Mouse (Mus musculus): Measurements from ENCODE around the gene Eid3. TPM values are rescaled to one million over a fixed set of nuclear protein-coding genes. Genes with fewer than 3 reads are reported as not detected.

Eid3 gene
- polyA plus RNA-seq, 1 experiment from 2014 or later: 0.56 TPM

DNA sequence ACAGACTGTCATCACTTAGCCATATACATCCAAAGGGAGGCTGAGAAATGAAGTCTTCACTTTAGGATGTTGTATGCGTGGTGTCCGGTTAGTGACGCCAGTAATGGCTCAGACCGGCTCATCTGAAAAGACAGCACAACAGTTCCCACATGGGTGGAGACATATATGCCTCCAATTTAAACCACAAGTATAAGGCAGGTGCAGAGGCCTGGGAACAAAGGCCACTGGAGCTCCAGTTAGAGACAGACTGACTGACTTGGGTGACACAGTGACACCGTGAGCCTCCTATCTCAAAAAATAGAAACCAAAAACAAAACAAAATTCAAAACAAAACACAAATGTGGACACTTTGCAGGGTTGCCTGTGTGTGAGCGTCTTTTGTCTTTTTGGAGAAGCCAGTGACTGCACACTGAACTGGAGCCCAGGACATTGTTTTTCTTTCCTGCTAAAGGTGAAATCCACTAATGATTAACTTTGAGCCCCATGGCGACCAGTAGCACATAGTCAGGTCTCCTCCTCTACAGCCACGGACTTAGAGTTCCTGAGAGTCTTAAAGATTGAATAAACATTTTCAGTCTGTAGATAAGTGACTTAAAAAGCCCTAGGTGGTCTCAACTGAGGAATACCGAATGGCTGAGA lies 18.5 kb upstream of the Eid3 start:
- H3K9ac ChIP-seq: no peak overlapping the region
- H3K4me3 ChIP-seq: no peak overlapping the region
- peak overlapping the region; percentile 62 for H3K27ac ChIP-seq
- H3K9me3 ChIP-seq: no peaks in the 10 kb centered on the region
- H3K4me1 ChIP-seq: no peaks in the 10 kb centered on the region
- WGBS: 59% methylated on average over 9 of the region's 9 CpGs
- H3K27me3 ChIP-seq: no peaks in the 10 kb centered on the region
- H3K36me3 ChIP-seq: no peaks in the 10 kb centered on the region
- no peak for ATAC-seq (ENCODE audit: borderline replicate concordance, extremely low read depth, low FRiP score, low TSS enrichment)
- no peak overlapping the region for H3K4me2 ChIP-seq

DNA sequence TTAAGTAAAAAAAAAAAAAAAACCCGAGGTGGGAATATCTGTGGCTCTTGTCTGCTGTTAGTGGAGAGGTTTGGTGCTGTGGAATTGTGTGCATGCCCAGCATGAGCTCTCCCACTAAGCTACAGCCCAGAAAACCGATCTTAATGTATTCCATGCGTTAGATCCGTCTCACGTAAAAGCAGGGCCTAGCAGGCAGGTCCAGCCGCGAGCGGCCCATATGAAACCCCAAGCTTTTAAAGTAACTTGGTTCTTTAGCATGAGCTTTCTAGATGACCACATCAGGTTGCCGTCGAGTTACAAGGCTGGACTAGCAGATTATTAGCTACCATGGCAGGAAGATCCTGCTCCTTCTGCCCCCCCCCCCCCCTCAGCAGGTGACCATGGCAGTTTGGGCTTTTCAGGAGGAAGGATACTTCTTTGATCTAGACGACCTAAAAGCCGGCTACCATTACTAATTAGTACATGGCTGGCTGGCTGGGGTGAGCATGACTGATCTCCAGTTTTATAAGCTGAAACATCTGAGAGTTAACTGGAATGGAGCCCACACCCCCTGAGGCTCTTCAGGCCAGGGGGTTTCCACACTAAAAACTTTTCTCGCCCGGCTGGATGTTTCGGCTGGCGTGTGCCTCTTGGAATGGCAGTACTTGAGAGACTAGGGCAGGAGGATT lies 16.6 kb upstream of the Eid3 start:
- Histone ChIP-seq H3K9me3 (no peaks in the 10 kb centered on the region), H3K36me3 (no peaks in the 10 kb centered on the region), H3K4me2 (no peak overlapping the region), H3K4me1 (no peaks in the 10 kb centered on the region), H3K4me3 (no peak overlapping the region), H3K27me3 (no peaks in the 10 kb centered on the region), H3K27ac (peak overlapping the region; percentile 29; the same call in 1 of the 2 replicates), H3K9ac (no peak overlapping the region)
- 61% methylated on average over 16 of the region's 16 CpGs for WGBS
- ATAC-seq (ENCODE audit: borderline replicate concordance, extremely low read depth, low FRiP score, low TSS enrichment): no peak

DNA sequence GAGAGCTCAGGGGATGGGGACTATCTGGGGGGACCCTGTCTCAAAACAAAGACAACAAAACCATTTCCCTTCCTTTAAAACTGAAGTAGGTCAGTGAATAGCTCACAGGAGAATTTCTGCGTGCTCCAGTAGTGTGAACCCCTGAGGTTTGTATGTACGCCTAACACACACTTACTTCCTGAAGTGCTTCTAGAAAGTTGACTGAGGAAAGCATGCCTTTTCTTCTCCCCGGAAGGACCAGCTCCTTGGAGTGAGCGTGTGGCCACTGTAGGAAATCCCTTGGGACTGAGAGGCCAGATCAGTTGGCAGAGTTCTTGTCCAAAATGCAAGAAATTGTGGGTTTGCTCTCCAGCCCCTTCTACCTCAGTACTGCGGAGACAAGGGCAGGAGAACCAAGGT lies 16.1 kb upstream of the Eid3 start:
- no peak overlapping the region for H3K4me2 ChIP-seq

DNA sequence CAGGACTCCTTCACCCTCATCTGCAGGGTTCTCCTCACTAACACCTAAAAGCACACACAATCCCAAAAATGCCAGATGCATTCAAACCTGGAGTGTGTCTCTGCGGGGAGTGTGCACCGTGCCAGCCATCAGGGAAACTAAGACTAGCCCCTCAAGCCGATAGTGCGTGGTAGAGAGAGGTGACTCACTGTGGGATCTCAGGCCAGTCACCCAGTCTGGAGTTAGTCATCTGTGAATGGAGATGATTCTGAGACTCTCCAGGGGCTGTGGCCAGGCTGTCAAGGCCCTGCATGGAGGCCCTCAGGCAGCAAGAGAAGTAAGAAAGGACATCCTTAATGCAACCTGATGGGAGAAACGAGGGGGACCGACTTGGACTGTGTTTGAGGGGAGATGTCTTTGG lies 14.7 kb upstream of the Eid3 start:
- H3K4me1 ChIP-seq: no peaks in the 10 kb centered on the region
- H3K4me3 ChIP-seq: no peak overlapping the region
- no peaks in the 10 kb centered on the region for H3K27me3 ChIP-seq
- H3K9ac ChIP-seq: no peak overlapping the region
- 84% methylated on average over 6 of the region's 6 CpGs for WGBS
- no peaks in the 10 kb centered on the region for H3K9me3 ChIP-seq
- ATAC-seq (ENCODE audit: borderline replicate concordance, extremely low read depth, low FRiP score, low TSS enrichment): no peak
- H3K36me3 ChIP-seq: no peaks in the 10 kb centered on the region
- H3K4me2 ChIP-seq: no peak overlapping the region
- no peak overlapping the region for H3K27ac ChIP-seq

More for the DNA sequence above, 16.1 kb upstream of the Eid3 start:
- Histone ChIP-seq H3K27ac (peak overlapping the region; percentile 29; the same call in 1 of the 2 replicates), H3K4me3 (no peak overlapping the region), H3K4me1 (no peaks in the 10 kb centered on the region), H3K9me3 (no peaks in the 10 kb centered on the region), H3K36me3 (no peaks in the 10 kb centered on the region), H3K9ac (no peak overlapping the region), H3K27me3 (no peaks in the 10 kb centered on the region)
- ATAC-seq (ENCODE audit: borderline replicate concordance, extremely low read depth, low FRiP score, low TSS enrichment): no peak
- 60% methylated on average over 5 of the region's 5 CpGs for WGBS

DNA sequence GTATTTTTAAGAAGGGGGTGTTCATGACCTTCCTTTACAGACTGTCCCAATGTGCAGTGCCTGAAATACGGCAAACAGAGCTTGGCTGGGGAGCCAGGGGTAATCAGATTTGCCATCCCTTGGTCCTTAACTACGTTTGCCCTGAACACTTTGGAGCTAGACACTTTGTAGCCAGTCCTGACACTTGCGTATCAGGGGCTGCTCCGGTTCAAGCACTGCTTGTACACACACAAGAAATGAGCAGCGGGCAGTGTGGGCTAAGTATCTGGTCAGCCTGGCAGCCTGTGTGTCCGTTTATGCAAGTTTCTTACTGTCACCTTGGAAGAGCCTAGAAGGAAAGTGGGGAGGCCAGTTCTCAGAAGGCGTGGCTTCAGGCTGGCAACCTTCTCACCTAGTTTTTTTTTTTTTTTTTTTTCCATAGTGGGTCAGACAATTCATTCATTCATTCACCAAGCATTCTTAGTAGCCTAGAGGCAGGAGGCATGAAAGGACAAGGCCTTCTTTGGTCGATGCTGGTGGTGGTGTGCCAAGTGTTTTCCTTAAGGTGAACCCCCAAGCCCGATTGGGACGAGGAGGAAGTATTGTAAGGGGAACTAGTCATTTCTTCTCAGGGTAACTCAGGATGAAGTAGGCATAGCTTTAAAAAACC lies 8.3 kb upstream of the Eid3 start:
- Histone ChIP-seq H3K9ac (peak overlapping the region; percentile 70; the same call in 1 of the 2 replicates), H3K9me3 (no peaks in the 10 kb centered on the region), H3K36me3 (no peaks in the 10 kb centered on the region), H3K4me1 (peaks cover 33% of the 10 kb centered on the region), H3K27ac (peak overlapping the region; percentile 95), H3K4me2 (peak overlapping the region; percentile 64), H3K27me3 (no peaks in the 10 kb centered on the region), H3K4me3 (peak overlapping the region; percentile 81)
- WGBS: 40% methylated on average over 10 of the region's 10 CpGs
- ATAC-seq (ENCODE audit: borderline replicate concordance, extremely low read depth, low FRiP score, low TSS enrichment): no peak

DNA sequence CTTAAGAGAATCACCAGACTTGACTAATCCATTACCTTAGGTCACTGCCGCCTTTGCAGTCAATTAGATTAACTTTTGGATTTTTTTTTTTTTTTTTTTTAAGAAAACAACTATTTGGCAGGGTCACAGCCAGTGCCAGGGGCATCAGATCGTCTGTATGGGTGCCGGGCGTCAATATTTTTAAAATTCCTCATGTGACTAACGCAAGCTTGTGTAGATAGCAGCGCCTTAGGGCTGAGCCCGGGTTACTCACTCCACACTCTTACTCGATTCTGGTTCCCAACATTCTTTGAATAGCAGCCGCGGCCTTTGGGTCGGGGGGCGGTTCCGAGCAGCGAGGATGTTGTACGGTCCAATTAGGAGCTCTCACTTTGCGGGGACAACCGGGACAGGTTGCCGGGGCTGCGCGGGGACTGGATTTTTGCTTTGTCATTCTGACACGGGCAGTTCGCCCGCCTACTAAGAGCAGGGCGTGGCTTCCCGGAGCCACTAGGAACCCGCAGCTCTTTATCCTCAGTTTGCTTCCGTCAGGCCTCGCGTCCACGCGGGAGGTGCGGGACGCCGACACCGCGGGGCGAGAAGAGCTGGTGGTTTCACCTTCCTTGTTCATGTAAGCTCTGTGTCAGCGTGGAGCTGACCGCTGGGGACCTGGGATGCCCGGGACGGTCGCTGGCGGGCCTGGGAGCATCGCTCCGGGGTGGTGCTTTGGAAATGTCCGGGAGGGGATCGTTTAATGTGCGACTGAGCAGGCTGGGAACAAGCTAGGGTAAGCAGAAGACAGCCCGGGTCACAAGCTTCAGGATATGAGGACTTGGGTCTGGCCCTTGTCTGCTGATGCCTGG lies 7.5 kb upstream of the Eid3 start:
- Histone ChIP-seq H3K9ac (peak overlapping the region; percentile 70), H3K36me3 (peaks cover 6% of the 10 kb centered on the region), H3K4me1 (peaks cover 41% of the 10 kb centered on the region)

DNA sequence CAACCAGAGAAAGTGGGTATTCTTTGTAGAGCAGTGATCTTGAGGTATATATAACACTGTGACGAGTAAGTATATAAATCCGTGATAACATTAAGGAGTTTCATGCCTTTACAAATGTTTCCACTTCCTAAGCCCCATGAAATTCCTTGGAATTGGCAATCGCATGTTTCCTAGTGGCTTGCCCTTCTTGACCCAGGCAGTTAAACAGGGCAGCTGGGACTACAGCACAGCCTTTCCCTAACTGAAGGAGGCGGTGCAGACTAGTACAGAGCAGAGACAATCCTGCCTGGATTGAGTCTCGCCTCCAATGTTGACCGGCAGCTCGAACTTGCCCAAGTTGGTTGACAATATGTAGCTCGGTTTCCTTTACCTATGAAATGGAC lies 6.9 kb upstream of the Eid3 start:
- peak; percentile 64; the same call in 1 of the 2 replicates for ATAC-seq (ENCODE audit: borderline replicate concordance, extremely low read depth, low FRiP score, low TSS enrichment)
- Histone ChIP-seq H3K4me3 (peak overlapping the region; percentile 81), H3K27me3 (no peaks in the 10 kb centered on the region)

More for the DNA sequence above, 7.5 kb upstream of the Eid3 start:
- H3K27ac ChIP-seq: peak overlapping the region; percentile 95
- peak overlapping the region; percentile 81 for H3K4me3 ChIP-seq
- peak overlapping the region; percentile 64 for H3K4me2 ChIP-seq
- peak; percentile 85 for ATAC-seq (ENCODE audit: borderline replicate concordance, extremely low read depth, low FRiP score, low TSS enrichment)
- under 1% methylated on average over 49 of the region's 49 CpGs for WGBS
- H3K27me3 ChIP-seq: no peaks in the 10 kb centered on the region
- no peaks in the 10 kb centered on the region for H3K9me3 ChIP-seq

DNA sequence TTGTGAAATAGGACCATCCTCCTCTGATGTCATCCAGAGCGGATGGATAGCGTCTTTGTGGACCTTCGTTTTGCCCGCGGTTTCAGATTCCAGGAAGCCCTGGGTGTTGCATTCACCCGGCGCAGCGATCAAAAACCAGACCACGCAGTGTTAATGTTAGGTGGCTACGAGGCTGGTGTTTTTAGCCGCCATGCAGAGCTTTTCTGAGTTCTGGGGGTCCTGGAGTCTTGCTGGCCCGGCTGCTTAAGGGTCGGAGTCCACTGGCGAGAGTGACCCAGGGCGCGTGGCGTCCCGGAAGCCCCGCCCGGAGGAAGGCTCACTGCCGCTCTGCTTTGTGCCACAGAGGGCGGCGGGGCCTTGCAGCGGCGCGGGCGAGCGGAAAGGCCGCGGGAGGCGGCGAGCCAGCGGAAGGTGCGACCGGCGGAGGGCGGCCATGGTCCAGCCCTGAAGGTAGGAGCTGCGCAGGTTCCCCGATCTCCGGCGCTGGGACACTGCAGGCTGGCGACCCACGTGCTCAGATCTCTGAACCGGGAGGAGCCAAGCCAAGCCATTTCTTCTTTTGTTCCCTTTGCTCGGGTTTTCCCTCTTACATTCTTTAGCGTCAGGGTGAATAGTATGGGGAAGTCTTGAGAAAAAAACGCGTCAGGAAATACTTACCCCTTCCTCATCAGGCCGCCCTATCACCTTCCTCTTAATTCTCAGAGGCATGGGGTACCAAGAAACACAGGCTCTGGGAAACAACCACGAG lies 6.1 kb upstream of the Eid3 start:
- Histone ChIP-seq H3K9me3 (no peaks in the 10 kb centered on the region), H3K27ac (peak overlapping the region; percentile 95), H3K36me3 (peaks cover 17% of the 10 kb centered on the region), H3K4me3 (peak overlapping the region; percentile 81), H3K4me2 (peak overlapping the region; percentile 64), H3K9ac (peak overlapping the region; percentile 73), H3K4me1 (peaks cover 45% of the 10 kb centered on the region), H3K27me3 (no peaks in the 10 kb centered on the region)
- peak; percentile 57; the same call in 1 of the 2 replicates for ATAC-seq (ENCODE audit: borderline replicate concordance, extremely low read depth, low FRiP score, low TSS enrichment)
- WGBS: under 1% methylated on average over 50 of the region's 50 CpGs

More for the DNA sequence above, 6.9 kb upstream of the Eid3 start:
- H3K9me3 ChIP-seq: no peaks in the 10 kb centered on the region
- 1% methylated on average over 8 of the region's 8 CpGs for WGBS
- H3K27ac ChIP-seq: peak overlapping the region; percentile 95
- peaks cover 12% of the 10 kb centered on the region for H3K36me3 ChIP-seq
- peak overlapping the region; percentile 64 for H3K4me2 ChIP-seq
- H3K9ac ChIP-seq: peak overlapping the region; percentile 70
- H3K4me1 ChIP-seq: peaks cover 45% of the 10 kb centered on the region

DNA sequence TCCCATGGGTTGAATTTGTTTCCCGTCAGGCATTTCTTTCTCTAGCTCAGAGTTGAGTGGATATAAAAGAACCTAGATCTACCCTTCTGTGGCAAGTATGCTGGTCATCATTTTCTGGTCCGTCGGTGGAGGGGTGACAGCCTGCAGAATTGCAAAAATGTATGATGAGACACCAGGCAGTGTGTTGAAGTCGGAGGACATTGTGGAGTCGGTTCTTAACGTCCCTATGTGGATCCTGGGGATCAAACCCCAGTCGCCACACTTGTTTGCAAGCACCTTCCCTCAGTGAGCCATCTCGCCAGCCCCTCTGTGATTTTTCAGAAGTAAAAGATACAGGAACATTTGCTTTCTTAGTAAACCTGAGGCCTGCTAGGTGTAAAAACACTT lies 5.5 kb upstream of the Eid3 start:
- H3K27me3 ChIP-seq: no peaks in the 10 kb centered on the region
- no peak for ATAC-seq (ENCODE audit: borderline replicate concordance, extremely low read depth, low FRiP score, low TSS enrichment)
- H3K4me1 ChIP-seq: peaks cover 45% of the 10 kb centered on the region
- peak overlapping the region; percentile 95 for H3K27ac ChIP-seq
- H3K36me3 ChIP-seq: peaks cover 17% of the 10 kb centered on the region
- peak overlapping the region; percentile 81 for H3K4me3 ChIP-seq
- H3K9ac ChIP-seq: peak overlapping the region; percentile 73
- peak overlapping the region; percentile 64 for H3K4me2 ChIP-seq
- no peaks in the 10 kb centered on the region for H3K9me3 ChIP-seq
- 5% methylated on average over 8 of the region's 8 CpGs for WGBS

DNA sequence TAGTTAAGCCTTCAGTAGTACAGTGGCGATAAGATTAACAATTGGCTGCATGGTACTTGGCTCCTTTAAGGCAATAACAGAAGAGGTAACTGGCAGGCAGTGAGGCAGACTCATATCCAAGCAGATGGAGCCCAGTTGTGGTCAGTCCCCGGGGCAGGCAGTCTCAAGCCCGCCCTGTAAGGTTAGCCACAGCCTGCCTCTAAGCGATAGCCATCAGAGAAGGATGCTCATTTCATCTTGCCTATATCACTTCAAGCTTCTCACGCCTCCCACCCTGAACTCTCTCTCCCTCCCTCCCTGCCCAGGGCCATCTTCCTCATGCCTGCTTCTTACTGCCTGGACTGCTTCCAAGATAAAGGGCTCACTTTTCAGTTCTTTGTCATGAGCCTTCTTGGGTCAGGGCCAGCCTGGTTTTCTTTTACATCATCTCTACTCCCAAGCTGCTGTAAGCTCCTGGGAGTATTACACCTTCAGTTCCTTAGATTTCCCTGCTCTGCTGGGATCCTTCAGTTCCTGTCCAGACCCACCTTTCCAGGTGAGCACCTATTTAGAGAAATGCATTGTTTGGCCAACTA lies 3.2 kb upstream of the Eid3 start:
- WGBS: 57% methylated on average over 5 of the region's 5 CpGs
- Histone ChIP-seq H3K36me3 (peaks cover 24% of the 10 kb centered on the region), H3K4me3 (no peak overlapping the region), H3K4me2 (no peak overlapping the region), H3K9me3 (no peaks in the 10 kb centered on the region), H3K27ac (no peak overlapping the region; the same call in 1 of the 2 replicates), H3K9ac (0 out of 2 replicates have a peak overlapping the region, but pooled peaks have one; percentile 10), H3K4me1 (peaks cover 41% of the 10 kb centered on the region), H3K27me3 (no peaks in the 10 kb centered on the region)
- no peak for ATAC-seq (ENCODE audit: borderline replicate concordance, extremely low read depth, low FRiP score, low TSS enrichment)
